Mouse (Mus musculus) bone marrow macrophage, adult 2 months (primary cell): ENCODE data around the gene Pfkm.

Experiments
- CTCF ChIP-seq: IDR thresholded peaks from 2 replicates; pipeline ENCODE4 v1.5.1; 2012; ENCODE audit warnings: low read depth, mild to moderate bottlenecking, low read length, moderate library complexity
- POLR2A ChIP-seq: IDR thresholded peaks from 2 replicates; pipeline ENCODE4 v1.6.1; 2012; ENCODE audit warnings: mild to moderate bottlenecking, low read depth, low read length, borderline replicate concordance

DNA sequence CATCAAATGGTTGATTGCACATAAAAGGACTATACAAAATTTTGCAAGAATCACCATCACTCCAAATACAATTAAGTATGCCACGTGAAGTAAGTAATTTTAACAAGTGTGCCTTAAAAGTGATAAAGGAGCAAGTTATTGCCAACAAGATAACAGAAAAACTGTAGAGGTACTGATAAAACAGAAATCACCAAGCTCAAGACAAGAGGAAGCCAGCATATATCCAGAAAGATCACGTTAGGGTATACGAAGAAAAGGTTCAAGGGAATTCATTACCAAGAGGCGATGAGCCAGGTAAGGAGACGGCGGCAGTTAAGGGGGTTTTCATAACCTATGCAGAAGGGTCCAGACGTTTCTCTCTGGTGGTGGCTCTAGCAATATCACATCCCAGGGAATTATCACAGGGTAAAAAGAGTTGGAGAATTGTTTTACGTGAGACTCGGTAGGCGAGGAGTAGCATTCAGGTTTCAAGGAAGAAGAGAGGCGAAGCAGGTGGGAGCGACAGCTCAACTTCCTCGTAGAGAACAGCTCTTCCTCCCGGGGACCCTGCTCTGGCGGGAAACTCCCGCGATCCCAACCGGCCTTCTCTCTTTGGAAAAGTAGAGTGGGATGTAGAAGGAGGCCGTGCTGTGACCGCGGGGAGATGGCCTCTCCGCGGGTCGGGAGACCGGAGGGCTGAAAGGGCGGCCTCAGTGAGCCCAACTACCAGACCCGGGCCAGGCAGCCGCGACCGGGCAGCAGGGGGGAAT is at the start of gene Pfkm:
- TF ChIP-seq POLR2A (no peak), CTCF (no peak)
